Mouse (Mus musculus) liver, embryonic 14 days (tissue): ENCODE measurements around the gene Lrrc14b. TPM values are rescaled to one million over a fixed set of nuclear protein-coding genes. Genes with fewer than 3 reads are reported as not detected.

Source experiments
- polyA plus RNA-seq: library from polyadenylated mRNA; depleted of rRNA; stranded (reverse); fragments of >200 nt; gene quantifications from 2 replicates; pipeline ENCODE4 v1.2.3, GENCODE M21; 2012; rRNA removed

Lrrc14b gene
- polyA plus RNA-seq, result 0.02 TPM in 2 replicates

DNA sequence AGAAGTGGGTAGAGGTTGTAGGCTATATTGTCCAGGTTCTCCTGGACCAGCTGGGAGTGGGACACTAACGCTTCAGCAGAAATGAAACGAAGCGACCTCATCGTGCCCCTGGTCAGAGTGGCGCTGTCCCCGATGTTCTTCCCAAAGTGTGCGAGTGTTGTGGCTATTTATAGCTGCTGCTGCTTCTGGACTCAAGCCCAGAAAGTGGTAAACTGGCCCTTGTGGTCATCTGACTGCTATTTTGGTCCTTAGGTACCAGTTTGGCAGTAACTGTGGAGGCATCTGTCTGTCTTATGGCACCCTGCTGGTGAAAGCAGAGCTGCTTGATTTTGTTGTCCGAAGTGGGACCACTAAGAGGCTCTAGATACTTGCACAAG, at the start of gene Lrrc14b:
TSS of gene Lrrc14b (minus strand) at position 147 of the 377 bp plus-strand sequence.

DNA sequence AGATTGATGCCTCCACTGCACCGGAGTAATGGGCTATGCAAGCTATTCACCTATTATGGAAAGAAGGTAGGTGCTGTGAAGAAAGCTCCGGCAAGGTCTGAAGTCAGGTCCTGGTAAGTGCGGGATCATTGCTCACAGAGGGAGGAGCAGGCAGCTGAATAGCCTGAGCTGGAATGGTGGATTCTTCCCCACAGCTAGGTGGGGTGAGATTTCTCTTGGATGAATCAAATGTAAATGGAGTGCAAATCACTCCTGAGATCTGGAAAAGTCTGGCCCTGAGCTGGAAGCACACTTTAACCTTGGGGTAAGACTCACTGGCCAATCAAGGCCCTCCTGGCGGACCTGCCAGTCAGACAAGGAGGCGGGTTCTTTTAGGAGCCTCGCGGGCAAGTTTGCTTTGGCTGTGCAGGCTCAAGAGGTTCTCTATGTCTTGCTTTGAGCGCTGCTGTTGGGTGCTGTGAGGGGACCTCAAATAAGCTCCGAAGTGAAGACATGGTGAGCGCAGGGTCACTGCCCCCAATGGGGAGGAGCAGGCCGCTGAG, 35.6 kb upstream of the Lrrc14b start, which contains the start of gene Ftl1-ps1:
TSS of gene Ftl1-ps1 (plus strand) at position 397 of the 542 bp plus-strand sequence.

DNA sequence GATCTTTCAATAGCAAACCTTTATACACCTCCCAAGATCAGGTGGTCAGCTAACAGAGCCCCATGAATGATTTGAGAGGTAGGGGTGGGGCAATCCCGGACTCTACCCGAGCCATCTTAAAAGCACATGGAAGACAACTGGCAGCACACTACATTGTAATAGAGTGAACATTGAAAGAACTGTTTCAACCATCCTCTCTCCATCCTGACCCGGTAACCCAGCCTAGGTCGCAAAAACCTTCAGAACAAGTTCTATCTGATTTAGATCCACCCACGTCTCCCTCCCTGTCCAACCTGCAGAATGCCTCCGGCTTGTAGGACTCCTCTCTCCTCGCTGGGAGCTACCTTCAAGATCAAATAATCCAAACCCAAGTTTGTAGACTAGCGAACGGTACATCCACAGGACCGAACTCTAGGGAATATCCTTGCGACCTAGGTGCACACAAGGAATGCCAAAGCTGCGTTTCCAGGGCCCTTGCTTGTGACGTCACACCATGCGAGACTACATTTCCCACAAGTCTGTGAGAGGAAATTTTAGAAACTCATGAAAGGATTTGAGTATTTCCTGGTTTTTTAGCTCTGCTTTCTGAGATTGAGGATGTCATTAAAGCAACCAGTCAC, 26.7 kb upstream of the Lrrc14b start, which contains the start of gene Zfp72:
TSS of gene Zfp72 (minus strand) at position 466 of the 620 bp plus-strand sequence.

DNA sequence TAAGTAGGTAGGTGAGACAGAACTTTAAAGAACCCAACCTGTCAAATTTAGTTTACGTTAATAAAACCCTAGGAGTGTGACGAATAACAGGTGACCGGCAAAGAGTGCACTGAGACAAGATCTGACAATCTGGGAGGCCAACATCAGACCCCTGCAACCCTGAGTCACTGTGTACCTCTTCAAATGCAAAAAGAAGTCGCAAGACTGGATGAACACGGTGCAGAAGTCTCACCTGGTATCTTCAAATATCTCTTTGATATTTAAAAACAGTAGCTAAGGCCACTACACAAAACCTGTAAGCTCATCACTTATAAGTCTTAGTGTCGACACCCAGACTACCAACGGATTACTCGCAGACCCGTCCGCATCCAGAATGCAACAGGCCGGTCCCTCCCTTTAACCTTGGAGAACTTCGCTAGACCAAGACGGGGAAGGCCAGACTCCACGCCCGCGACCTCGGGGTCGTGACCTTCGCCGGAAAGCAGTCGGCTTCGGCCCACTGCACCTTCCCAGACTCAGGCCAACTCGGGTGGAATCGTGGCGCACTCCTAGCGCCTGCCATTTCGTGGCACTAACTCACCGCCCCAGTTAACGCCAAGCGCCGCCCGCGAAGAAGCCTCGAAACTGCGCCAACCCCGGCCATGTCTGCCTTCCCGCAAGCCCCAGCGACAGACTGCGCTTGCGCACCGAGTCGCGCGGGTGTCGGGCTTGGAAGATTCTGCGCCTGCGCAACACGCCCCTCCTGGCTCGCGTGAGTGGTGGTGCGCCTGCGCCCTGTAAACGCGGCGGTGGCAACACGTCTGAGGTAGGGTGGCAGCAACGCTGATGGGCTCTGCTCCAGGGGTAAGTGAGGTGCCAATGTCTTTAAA, 14.0 kb downstream of the Lrrc14b start, which contains the start of the genes Sdha and Ccdc127:
TSS of gene Sdha (minus strand) at position 715 of the 869 bp plus-strand sequence.
TSS of gene Ccdc127 (plus strand) at position 744 of the 869 bp plus-strand sequence.

GRCm38 (mm10) chr13:74317170-74317849, 46.5 kb downstream of the Lrrc14b start, which contains the start of gene Pdcd6:
TSS of gene Pdcd6 (minus strand) at chr13:74317580.

Other genes with a start within 250 kb of the Lrrc14b start
- gene Slc9a3, start 242.5 kb downstream of the Lrrc14b start, polyA plus RNA-seq, result not detected in 2 replicates
- gene Exoc3, start 155.3 kb downstream of the Lrrc14b start, polyA plus RNA-seq, result 10.8 and 12.9 TPM in 2 replicates
- 0.06 and 0.16 TPM in 2 replicates for gene Ahrr, start 71.7 kb downstream of the Lrrc14b start, polyA plus RNA-seq
- gene Pdcd6, start 46.4 kb downstream of the Lrrc14b start, polyA plus RNA-seq, result 55.3 and 64.9 TPM in 2 replicates
- gene Sdha, start 13.7 kb downstream of the Lrrc14b start, polyA plus RNA-seq, result 78.2 and 88.1 TPM in 2 replicates
- gene Ccdc127, start 13.7 kb downstream of the Lrrc14b start, polyA plus RNA-seq, result 4.5 and 5.3 TPM in 2 replicates
- 0.27 and 0.28 TPM in 2 replicates for gene Zfp72, start 26.8 kb upstream of the Lrrc14b start, polyA plus RNA-seq
- gene Ftl1-ps1, start 35.7 kb upstream of the Lrrc14b start, polyA plus RNA-seq, result 32.3 and 47.1 TPM in 2 replicates
- 3.5 and 4.1 TPM in 2 replicates for gene Zfp825, start 130.0 kb upstream of the Lrrc14b start, polyA plus RNA-seq